Mouse (Mus musculus) ES-CJ7 (cell line): ENCODE results near the gene Papss2.

ENCODE experiments used
- DNase-seq: peaks from one replicate; pipeline ENCODE4 v3.0.0; 2011; ENCODE audit warnings: low read depth, low spot score

Papss2 gene

DNA sequence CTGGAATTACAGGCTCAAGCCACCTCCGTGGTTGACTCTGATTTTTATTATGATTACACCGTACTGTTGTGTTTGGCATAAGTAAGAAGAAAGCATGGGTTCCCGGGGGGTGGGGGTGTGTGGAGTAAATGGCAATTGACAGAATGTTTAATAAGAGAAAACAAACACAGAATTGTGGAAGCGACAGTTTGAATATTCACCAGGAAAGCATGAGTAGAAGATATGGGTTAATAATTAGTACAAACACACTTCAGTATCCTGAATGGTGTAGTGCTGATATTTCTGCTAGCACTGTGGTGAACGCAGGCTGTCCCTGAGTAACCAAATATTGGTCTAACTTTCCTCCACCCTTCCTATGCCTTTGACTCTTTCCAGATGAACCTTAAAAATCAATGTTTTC, 3.8 kb downstream of the Papss2 start:
- no peak for DNase-seq

DNA sequence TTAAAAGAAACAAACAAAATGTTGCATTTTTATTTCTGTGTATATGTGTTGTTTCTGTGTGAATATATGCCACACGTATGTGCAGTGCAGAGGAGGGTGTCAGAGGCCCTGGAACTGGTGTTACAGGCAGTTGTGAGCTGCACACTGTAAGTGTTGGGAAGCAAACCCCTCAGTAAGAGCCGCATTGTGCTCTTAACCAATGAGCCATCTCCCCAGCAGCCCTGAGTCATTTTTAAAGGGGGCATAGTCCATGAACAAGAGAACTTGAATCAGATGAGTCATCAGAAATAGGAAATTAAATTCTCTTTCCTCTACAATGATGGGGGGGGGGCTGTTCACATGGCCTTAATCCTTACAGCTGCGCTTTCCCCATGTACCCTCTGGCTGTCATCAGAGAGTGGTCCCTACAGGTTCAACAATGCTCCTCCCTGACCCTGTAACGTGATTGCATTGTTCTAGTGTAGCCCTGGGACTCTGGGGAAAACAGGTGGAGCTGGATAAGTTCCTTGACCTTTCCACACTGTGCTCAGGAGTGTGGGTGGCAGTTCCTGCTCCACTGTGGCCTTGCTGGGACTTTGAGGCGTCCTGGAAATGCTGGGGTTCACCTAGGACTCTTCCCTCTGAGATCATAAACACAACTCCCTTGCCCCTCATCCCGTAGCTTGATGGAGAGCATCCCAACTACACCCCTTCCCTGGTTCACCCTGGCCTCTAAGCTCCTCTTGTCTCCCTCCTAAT, 5.6 kb downstream of the Papss2 start:
- DNase-seq, result no peak

DNA sequence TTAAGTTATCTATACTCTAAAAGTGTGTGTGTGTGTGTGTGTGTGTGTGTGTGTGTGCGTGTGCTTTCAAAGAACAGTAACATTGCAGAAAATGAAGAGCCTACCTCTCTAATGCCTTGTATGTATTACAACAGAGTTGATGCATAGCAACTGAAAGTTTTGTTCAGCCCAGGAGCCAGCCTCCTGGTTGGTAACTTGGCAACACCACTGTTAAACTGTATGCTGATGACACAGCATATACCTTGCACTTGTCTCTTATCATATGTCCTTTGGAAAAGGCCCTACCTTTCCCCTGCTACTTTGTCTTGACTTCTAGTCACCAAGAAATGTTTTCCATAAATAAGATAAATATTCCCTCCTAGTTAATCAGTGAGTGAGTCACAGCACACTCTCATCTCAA, 7.9 kb downstream of the Papss2 start:
- no peak for DNase-seq

DNA sequence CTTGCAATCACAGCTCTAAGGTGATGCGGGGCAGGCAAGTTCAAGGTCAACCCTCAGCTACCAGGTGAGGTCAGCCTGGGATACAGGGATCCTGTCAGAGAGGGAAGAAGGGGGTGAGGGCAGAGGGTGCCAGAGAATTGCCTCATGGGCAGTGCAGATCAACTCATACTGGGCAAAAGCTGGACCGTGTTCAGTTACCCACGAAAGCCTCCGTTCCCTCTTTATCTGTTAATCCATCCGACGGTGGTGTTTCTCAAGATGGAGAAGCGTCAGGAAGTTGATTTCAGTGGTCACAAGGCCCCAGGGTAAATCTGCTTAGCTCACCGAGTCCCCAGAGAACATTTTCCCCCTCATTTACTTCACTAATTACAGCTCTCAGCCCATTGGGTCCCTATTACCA, 8.5 kb downstream of the Papss2 start:
- no peak for DNase-seq

DNA sequence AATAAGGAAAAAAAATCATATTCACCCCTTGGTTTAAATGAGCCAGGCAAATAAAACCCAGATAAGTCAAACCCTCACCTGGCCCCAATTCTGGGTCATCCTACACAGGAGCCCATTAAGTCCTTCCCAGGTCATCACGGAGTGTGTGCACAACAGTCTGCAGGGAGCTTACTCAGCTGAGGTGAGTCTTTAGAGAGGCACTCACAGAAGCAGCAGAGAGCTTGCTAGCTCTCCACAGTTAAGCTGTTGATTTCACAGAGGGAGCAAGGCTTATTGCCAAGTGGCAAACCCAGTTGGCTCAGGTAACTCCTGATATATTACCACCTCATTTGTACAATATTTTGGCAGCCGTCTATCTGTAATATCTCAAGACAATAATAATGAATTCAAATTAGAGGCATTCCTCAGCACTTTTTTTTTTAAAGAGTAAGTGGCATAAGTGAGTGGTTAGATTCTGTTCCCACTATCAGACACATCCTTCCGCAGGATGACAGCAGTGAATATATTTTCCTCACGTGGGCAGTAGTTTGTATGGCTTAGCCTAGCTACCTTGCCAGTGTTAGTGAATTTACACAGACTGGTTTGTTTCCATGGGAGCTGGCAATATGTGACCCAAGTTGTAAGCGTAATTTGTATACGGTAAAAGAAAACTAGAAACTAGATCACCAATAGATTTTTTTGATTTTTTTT, 9.1 kb downstream of the Papss2 start:
- no peak for DNase-seq

DNA sequence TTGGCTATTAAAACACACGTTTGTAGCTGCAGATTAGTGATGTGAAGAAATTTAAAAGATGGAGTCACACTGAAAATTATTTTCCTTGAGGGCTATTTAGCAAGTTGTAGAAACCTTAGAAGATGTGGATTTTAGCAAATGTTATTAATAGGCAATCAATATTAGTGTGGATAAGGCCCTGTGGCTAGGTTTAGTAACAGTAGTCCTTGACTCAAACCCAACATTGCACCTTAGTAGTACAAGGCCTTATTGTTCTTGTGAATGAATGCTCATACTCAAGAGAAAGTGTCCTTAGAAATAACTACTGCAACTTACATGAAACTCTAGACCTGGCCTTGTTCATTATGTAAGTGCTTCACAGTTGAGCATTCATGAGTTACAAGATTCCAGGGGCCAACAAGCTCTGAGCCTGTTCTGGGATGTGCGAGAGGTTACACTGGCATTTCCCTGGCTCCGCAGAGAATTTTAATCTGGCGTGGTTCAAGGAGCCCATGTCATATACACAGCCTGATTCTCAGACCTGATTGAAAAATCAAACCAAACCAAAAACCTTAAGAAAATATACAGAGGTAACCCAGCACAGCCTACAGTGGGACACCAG, 10.7 kb downstream of the Papss2 start:
- no peak for DNase-seq

DNA sequence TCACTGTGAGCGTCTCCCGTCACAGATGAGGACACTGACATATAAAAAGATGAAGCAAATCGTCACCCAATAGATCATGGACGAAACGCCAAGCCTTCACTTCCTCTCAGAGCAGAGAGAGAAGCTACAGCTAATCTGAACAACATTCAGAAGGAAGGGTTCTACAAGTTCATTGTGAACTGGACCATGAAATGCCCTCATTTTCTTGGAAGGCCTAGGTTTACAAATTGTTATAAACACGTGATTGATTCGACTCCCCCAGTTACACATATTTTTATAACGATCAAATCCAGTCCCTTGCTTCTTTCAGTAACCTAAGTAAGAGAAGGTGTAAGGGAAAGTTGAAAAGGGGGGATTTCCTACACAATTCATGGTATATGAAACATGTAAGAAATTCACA, 11.4 kb downstream of the Papss2 start:
- DNase-seq, result no peak

DNA sequence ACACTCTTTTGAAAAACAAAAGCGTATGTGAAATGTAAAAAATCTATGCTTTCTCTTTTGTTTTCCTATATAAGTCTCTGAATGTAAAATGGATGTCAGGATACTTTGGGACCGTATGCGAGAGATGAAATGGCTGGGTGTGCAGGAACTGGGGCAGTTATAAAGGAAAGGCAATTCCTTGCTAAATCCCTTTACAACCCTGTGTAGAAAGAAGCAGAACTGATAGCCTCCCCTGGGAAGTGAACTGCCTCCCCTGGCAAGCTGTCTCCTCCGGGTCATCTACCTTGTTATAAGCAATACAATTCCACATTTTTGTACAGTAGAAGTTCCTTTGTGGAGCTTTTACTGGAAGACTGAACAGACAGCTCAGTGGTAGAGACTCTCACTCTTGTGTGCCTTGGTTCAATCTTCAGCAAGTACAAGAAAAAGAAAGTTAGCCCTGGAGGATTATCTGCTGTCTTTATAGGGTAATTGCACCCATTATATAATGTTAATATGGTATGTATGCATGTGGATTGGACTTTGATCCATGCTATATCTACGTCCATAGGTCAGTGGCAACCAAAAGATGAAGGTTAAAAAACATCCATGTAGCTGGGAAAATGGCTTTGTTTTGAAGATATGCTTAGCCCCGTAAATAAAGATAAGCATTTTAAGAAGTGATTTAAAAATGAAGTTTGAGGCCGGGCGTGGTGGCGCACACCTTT, 15.9 kb downstream of the Papss2 start:
- DNase-seq, result no peak

DNA sequence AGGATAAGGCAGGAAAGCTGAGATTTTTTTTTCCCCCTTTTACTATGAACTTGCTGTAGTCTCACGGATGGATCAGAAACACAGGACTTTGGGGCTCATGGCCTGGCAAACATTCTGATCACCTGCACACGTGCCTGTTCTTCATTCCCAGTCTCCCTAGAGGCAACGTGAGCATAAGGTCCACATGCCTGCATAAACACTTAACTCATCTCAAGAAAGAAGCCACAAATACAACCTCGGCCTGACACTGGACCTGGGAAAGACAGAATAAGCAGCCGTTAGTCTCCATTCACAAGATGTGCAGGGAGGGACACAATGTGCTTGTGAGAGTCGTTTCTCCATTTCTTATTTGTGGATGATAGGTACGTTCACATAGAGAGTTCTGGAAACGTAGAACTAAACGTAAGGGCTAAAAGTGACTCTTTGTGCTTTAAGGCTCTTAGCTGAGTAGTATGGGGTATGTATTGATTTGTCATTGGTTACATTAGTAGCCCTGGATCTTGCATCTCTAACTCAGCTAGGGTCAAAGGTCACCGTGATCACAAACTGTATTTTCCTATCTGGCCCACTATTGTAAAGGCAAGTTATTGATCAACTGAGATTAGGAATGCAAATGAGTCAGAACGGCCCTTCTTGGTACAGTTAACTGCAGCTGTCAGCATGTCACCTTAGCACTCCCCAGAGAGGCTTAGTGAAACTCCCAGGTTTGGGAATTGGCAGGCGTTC, 18.6 kb downstream of the Papss2 start:
- DNase-seq, result no peak

DNA sequence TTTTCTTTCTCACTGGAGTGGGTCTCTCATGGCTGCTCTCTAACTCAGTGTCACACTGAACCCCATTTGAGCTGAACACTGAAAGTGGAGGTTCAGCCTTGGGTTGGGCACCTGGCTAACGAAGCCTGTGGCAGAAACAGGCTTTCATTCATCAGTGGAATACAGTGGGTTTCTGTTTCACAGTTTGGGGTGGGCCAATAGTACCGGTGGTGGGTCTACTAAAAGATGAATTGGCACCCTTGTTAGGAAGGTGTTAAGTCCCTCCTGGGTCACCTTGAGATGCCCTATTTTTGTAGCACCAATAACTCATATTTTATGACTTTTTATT, 19.1 kb downstream of the Papss2 start:
- no peak for DNase-seq

DNA sequence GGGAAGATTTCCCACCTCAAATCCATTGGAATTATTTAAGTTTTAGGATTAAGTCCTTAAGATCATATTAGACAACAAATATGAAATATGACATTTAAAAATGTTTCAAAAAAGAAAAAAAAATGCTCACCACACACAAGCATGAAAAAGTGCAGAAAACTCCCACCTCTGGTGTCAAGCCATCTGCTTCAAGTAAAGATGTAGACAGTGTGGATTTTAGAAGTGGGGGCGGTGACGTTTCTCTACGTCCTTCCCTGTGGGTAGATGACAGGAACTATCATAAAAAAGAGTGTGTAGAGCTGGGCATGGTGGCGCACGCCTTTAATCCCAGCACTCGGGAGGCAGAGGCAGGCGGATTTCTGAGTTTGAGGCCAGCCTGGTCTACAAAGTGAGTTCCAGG, 21.1 kb downstream of the Papss2 start:
- no peak for DNase-seq

DNA sequence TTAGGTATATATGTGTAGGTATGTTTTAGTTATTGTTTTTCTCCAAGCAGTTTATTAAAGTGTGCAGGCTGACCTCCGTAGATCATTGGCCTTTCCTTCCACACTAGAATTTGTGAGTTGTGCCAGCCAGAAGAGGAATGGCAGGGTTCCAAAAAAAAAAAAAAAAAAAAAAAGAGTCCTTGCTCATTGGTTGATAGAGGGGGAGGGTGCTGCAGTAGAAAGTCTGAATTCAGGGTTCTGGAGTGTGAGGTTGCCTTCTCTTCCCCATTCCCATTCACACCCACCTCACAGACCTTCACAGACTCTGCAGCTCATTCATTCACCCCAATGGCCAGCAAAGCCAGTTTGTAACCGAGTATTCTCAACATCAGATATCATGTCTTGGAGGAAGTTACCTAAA, 24.1 kb downstream of the Papss2 start:
- no peak for DNase-seq

DNA sequence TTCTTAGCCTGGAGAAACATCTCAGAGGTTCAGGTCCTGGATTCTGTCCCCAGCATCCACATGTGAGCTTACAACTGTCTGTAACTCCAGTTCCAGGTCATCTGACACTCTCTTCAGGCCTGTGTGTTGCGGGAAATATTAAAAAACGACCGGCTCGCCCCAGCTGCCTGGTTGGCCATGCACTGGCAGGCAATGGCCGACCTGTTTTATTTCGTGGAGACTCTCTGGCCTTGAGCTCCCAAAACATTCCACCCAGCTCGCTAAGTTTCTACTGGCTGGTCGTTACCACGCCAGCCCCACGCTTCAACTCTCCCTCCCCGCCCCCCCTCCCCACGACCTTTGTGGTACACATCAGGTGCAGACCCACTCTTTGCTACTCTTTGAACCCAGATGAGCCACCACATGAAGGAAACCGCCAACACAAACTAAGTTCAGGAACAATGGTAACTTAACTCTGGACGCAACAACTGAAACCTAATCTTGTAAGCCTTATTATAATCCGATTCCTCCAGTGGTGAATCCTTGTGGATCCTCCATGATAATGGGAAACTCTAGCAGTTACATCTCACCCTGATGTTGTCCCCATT, 25.4 kb downstream of the Papss2 start:
- DNase-seq, result no peak

DNA sequence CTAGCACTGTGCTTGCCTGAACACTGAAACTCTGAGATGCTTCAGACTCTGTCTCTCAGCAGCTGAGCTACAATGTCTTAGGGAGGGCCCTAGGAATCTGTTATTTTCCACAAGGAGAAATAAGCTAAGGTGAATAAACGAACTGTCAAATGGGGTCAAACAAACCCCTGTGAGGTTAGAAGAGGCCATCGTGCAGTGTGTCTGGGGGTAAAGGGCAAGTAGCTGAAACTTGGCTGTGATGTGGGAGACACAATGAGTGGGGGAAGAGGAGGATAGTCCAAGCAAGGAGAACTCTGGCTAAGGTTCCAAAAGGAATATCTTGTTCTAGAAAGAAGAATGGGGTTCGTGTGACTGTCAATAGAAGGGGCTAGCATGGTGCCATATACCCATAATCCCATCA, 26.6 kb downstream of the Papss2 start:
- no peak for DNase-seq

DNA sequence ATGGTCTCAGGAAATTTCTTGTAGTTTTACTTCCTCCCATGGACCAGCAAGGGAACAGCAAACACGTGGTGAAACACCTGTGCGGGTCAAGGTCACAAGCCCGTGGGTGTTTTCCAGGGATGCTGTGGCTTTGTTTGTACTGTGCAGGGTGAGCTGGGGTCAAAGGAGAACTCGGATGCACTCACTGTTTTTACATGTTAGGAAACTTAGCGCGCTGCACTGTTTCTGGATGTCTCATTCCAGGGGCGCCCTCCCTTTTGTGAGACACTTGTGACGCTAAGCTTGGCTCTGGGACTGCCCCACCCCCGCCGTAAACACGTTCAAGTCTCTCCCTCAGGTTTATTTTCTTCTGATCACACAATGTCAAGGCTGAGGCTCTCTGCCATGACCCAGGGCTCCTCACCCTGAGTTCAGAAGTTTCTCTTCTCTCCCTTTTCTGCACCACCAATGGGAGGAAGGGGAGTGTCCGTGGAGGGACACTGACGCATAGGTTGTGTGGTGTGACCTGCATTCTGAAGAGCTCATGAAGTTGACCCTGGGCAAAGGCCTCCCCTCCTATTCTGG, 31.3 kb downstream of the Papss2 start:
- DNase-seq, result peak; percentile 38

DNA sequence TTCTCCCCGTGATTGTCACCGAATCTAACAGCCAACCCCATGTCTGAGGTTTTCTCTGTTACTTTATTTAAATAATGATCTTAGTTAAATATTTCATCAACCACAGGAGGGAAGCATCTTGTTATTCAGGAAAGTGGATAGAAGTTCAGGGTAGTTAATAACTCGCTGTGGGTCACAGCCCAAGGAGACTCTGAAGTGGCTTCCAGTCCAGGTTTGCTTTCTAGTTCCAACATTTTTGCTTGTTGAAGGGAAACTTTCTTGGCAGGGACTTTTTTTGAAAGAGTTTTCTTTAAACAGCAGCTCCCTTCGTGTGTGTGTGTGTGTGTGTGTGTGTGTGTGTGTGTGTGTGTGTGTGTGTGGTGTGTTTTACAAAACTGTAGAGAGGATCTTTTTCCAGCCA, 32.0 kb downstream of the Papss2 start:
- no peak for DNase-seq

DNA sequence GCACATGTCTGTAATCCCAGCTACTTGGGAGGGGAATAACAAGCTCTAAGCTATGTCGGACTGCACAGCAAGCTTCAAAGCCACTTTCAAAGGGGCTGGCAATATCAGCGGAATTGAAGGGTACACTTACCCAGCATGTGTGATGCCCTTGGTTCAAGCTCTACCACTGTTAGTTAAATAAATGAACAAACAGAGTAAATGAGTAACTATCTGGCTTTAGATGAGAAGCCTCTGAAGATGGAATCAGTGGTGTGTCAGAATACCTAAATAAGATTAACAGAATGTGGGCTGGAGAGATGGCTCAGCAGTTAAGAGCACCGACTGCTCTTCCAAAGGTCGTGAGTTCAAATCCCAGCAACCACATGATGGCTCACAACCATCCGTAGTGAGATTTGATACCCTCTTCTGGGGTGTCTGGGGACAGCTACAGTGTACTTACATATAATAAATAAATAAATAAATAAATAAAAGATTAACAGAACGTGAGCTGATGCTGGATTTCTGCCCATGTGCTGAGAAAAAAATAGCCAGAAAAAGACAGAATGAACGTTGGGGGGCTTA, 33.1 kb downstream of the Papss2 start:
- DNase-seq, result no peak

DNA sequence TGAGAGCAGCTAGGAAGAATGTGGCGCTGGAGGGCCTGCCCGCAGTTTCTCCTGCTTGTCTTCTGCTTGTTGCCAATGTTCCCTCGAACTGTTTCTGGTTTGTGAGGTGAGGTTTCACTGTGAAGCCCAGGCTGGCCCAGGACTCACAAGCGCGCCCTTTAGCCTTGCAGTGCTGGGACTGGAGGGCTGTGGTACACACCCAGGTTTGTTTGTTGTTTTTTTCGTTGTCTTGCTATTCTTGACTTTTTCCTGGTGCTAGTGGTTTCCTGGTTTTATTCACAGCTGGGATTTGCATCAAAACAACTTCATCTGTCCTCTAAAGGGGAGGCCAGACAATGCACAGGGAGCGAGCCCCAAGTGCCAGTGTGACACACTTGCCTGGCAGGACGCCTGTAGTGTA, 39.3 kb downstream of the Papss2 start:
- DNase-seq, result no peak

DNA sequence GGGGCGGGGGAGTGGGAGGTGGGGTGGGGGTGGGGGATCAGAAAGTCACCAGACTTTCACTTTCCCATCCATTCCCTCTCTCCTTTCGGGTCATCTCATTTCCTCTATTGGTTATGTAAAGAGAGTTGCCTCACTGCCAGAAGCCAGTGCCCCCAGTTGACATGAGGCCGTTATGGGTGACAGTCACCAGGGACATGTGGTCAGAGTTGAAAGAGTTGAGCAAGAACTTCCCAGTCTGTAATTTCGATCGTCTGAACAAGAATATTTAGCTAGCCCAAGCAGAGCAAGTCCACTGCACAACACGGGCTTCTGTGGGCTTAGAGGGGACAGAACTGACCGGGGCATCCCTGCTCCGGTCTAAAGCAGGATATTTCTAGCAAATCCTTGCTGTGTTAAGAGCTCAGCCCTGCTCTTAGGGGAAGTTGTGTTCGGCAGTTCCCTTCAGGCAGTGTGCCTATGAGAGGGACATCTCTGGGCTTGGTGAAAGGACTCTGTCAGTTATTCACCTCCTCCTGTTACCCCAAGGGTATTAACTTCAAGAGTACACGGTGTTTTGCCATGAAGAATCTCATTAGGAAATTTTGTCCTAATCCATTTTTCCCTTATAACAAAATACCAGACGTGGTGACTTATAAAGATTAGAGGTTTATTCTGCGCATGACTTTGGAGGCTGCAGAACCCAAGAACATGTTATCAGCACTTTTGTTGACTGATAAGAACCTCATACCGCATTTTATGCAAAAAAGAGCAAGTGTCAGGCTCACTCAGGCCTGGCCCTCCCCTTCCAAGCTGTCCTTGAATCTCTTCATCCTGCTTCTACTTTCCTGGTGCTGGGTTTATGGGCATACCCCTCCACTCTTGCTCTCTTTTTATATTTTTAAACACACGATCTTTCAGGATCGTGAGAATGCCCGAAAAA, 42.0 kb downstream of the Papss2 start:
- DNase-seq, result no peak
